Mouse (Mus musculus): Measurements from ENCODE around the gene Trappc2l. TPM values are rescaled to one million over a fixed set of nuclear protein-coding genes. Genes with fewer than 3 reads are reported as not detected.

The Trappc2l gene
- polyA plus RNA-seq, 1 experiment from 2014 or later, result 30.0 TPM

- Histone ChIP-seq H3K4me1 (0 out of 2 replicates have a peak, but pooled peaks cover 12% of the 10 kb centered on the region), H3K9ac (no peak overlapping the region), H3K9me3 (replicated peaks) (no peaks in the 10 kb centered on the region), H3K27me3 (replicated peaks) (peaks cover 5% of the 10 kb centered on the region; the same call in 1 of the 2 replicates), H3K4me2 (no peak overlapping the region), H3K27ac (no peak overlapping the region), H3K36me3 (no peaks in the 10 kb centered on the region), H3K4me3 (no peak overlapping the region)
- no peak for ATAC-seq
- 48% methylated on average over 14 of the region's 14 CpGs for WGBS (ENCODE audit: insufficient replicate concordance)
These were observed 26.0 kb upstream of the Trappc2l start for GRCm38 (mm10) chr8:122585411-122585891.

GRCm38 (mm10) chr8:122586171-122586570 is 25.3 kb upstream of the Trappc2l start:
- 0 out of 2 replicates have a peak, but pooled peaks cover 12% of the 10 kb centered on the region for H3K4me1 ChIP-seq
- H3K9me3 ChIP-seq (replicated peaks), result no peaks in the 10 kb centered on the region
- WGBS (ENCODE audit: insufficient replicate concordance), result 65% methylated on average over 7 of the region's 7 CpGs
- no peaks in the 10 kb centered on the region for H3K36me3 ChIP-seq
- H3K4me2 ChIP-seq, result no peak overlapping the region
- H3K9ac ChIP-seq, result no peak overlapping the region
- no peak overlapping the region for H3K4me3 ChIP-seq
- H3K27ac ChIP-seq, result no peak overlapping the region
- peaks cover 5% of the 10 kb centered on the region; the same call in 1 of the 2 replicates for H3K27me3 ChIP-seq (replicated peaks)
- ATAC-seq, result no peak

GRCm38 (mm10) chr8:122586749-122587148 is 24.7 kb upstream of the Trappc2l start:
- H3K27ac ChIP-seq, result no peak overlapping the region
- no peak overlapping the region for H3K4me2 ChIP-seq
- H3K36me3 ChIP-seq, result no peaks in the 10 kb centered on the region
- H3K4me1 ChIP-seq, result 0 out of 2 replicates have a peak, but pooled peaks cover 12% of the 10 kb centered on the region
- WGBS (ENCODE audit: insufficient replicate concordance), result 76% methylated on average over 10 of the region's 10 CpGs
- peaks cover 5% of the 10 kb centered on the region; the same call in 1 of the 2 replicates for H3K27me3 ChIP-seq (replicated peaks)
- no peaks in the 10 kb centered on the region for H3K9me3 ChIP-seq (replicated peaks)
- no peak overlapping the region for H3K9ac ChIP-seq
- no peak for ATAC-seq
- H3K4me3 ChIP-seq, result no peak overlapping the region

- no peak overlapping the region for H3K4me2 ChIP-seq
- no peaks in the 10 kb centered on the region for H3K9me3 ChIP-seq (replicated peaks)
- peaks cover 21% of the 10 kb centered on the region for H3K4me1 ChIP-seq
- 38% methylated on average over 12 of the region's 12 CpGs for WGBS (ENCODE audit: insufficient replicate concordance)
- peaks cover 5% of the 10 kb centered on the region; the same call in 1 of the 2 replicates for H3K27me3 ChIP-seq (replicated peaks)
- ATAC-seq, result peak; percentile 40; the same call in 1 of the 2 replicates
- H3K9ac ChIP-seq, result no peak overlapping the region
- no peak overlapping the region for H3K4me3 ChIP-seq
- H3K36me3 ChIP-seq, result no peaks in the 10 kb centered on the region
- H3K27ac ChIP-seq, result 0 out of 2 replicates have a peak overlapping the region, but pooled peaks have one; percentile 25
These were observed 18.2 kb upstream of the Trappc2l start for GRCm38 (mm10) chr8:122593240-122593639.

- H3K4me2 ChIP-seq, result no peak overlapping the region
These were observed 17.5 kb upstream of the Trappc2l start for GRCm38 (mm10) chr8:122593783-122594507.

GRCm38 (mm10) chr8:122596031-122596430 is 15.4 kb upstream of the Trappc2l start:
- Histone ChIP-seq H3K27ac (no peak overlapping the region), H3K9me3 (replicated peaks) (no peaks in the 10 kb centered on the region), H3K4me2 (no peak overlapping the region), H3K9ac (no peak overlapping the region), H3K27me3 (replicated peaks) (peaks cover 5% of the 10 kb centered on the region; the same call in 1 of the 2 replicates), H3K4me1 (peaks cover 21% of the 10 kb centered on the region), H3K36me3 (no peaks in the 10 kb centered on the region), H3K4me3 (no peak overlapping the region)
- WGBS (ENCODE audit: insufficient replicate concordance), result 35% methylated on average over 4 of the region's 4 CpGs
- no peak for ATAC-seq

More at GRCm38 (mm10) chr8:122593783-122594507, 17.5 kb upstream of the Trappc2l start:
- Histone ChIP-seq H3K27ac (0 out of 2 replicates have a peak overlapping the region, but pooled peaks have one; percentile 25), H3K9ac (no peak overlapping the region), H3K4me3 (no peak overlapping the region), H3K9me3 (replicated peaks) (no peaks in the 10 kb centered on the region), H3K36me3 (no peaks in the 10 kb centered on the region), H3K27me3 (replicated peaks) (peaks cover 5% of the 10 kb centered on the region; the same call in 1 of the 2 replicates), H3K4me1 (peaks cover 21% of the 10 kb centered on the region)
- no peak for ATAC-seq
- 76% methylated on average over 19 of the region's 19 CpGs for WGBS (ENCODE audit: insufficient replicate concordance)

GRCm38 (mm10) chr8:122600666-122601065 is 10.8 kb upstream of the Trappc2l start:
- Histone ChIP-seq H3K9me3 (replicated peaks) (no peaks in the 10 kb centered on the region), H3K4me3 (no peak overlapping the region), H3K4me1 (no peaks in the 10 kb centered on the region), H3K4me2 (no peak overlapping the region), H3K36me3 (no peaks in the 10 kb centered on the region), H3K9ac (no peak overlapping the region), H3K27me3 (replicated peaks) (no peaks in the 10 kb centered on the region), H3K27ac (no peak overlapping the region)
- 78% methylated on average over 9 of the region's 9 CpGs for WGBS (ENCODE audit: insufficient replicate concordance)
- ATAC-seq, result no peak

- Histone ChIP-seq H3K36me3 (no peaks in the 10 kb centered on the region), H3K4me2 (no peak overlapping the region), H3K4me3 (no peak overlapping the region), H3K4me1 (0 out of 2 replicates have a peak, but pooled peaks cover 6% of the 10 kb centered on the region), H3K9me3 (replicated peaks) (no peaks in the 10 kb centered on the region), H3K9ac (no peak overlapping the region), H3K27ac (no peak overlapping the region), H3K27me3 (replicated peaks) (no peaks in the 10 kb centered on the region)
- no peak for ATAC-seq
- WGBS (ENCODE audit: insufficient replicate concordance), result 27% methylated on average over 1 of the region's 1 CpGs
These were observed 6.8 kb upstream of the Trappc2l start for GRCm38 (mm10) chr8:122604640-122605039.

- Histone ChIP-seq H3K4me3 (no peak overlapping the region), H3K9me3 (replicated peaks) (no peaks in the 10 kb centered on the region), H3K27me3 (replicated peaks) (no peaks in the 10 kb centered on the region), H3K9ac (no peak overlapping the region), H3K36me3 (no peaks in the 10 kb centered on the region), H3K27ac (no peak overlapping the region), H3K4me2 (no peak overlapping the region), H3K4me1 (peaks cover 7% of the 10 kb centered on the region)
- ATAC-seq, result no peak
- 68% methylated on average over 4 of the region's 4 CpGs for WGBS (ENCODE audit: insufficient replicate concordance)
These were observed 6.1 kb upstream of the Trappc2l start for GRCm38 (mm10) chr8:122605367-122605766.

- Histone ChIP-seq H3K27ac (no peak overlapping the region), H3K36me3 (no peaks in the 10 kb centered on the region), H3K9ac (no peak overlapping the region), H3K4me3 (no peak overlapping the region), H3K9me3 (replicated peaks) (no peaks in the 10 kb centered on the region), H3K4me2 (no peak overlapping the region), H3K27me3 (replicated peaks) (no peaks in the 10 kb centered on the region), H3K4me1 (peaks cover 16% of the 10 kb centered on the region)
- 82% methylated on average over 11 of the region's 12 CpGs for WGBS (ENCODE audit: insufficient replicate concordance)
- ATAC-seq, result no peak
These were observed 4.6 kb upstream of the Trappc2l start for GRCm38 (mm10) chr8:122606810-122607209.

- WGBS (ENCODE audit: insufficient replicate concordance), result 58% methylated on average over 4 of the region's 4 CpGs
- ATAC-seq, result no peak
- Histone ChIP-seq H3K4me2 (peak overlapping the region; percentile 98), H3K27ac (no peak overlapping the region), H3K9me3 (replicated peaks) (no peaks in the 10 kb centered on the region), H3K27me3 (replicated peaks) (no peaks in the 10 kb centered on the region), H3K36me3 (peaks cover 11% of the 10 kb centered on the region; the same call in 1 of the 2 replicates), H3K9ac (no peak overlapping the region), H3K4me1 (peaks cover 30% of the 10 kb centered on the region), H3K4me3 (peak overlapping the region; percentile 83; the same call in 1 of the 2 replicates)
These were observed 1.2 kb upstream of the Trappc2l start for GRCm38 (mm10) chr8:122610209-122610608.

GRCm38 (mm10) chr8:122610612-122611277 is 695 bp upstream of the Trappc2l start:
- peaks cover 30% of the 10 kb centered on the region for H3K4me1 ChIP-seq
- WGBS (ENCODE audit: insufficient replicate concordance), result 4% methylated on average over 20 of the region's 20 CpGs
- ATAC-seq, result peak; percentile 54; the same call in 1 of the 2 replicates
- H3K4me3 ChIP-seq, result peak overlapping the region; percentile 83
- H3K36me3 ChIP-seq, result peaks cover 14% of the 10 kb centered on the region; the same call in 1 of the 2 replicates
- peak overlapping the region; percentile 98 for H3K4me2 ChIP-seq
- H3K27ac ChIP-seq, result peak overlapping the region; percentile 72
- H3K27me3 ChIP-seq (replicated peaks), result no peaks in the 10 kb centered on the region
- H3K9me3 ChIP-seq (replicated peaks), result no peaks in the 10 kb centered on the region
- H3K9ac ChIP-seq, result peak overlapping the region; percentile 80

Data from liver, embryonic 12.5 days (tissue).